Mouse (Mus musculus) neural tube, embryonic 12.5 days (tissue): Measurements from ENCODE around the gene Hmgcl. TPM values are rescaled to one million over a fixed set of nuclear protein-coding genes. Genes with fewer than 3 reads are reported as not detected.
"Not testable (repeated sequence)": the region's sequence is repeated elsewhere in the genome, so short reads cannot be mapped to it uniquely, and the experiment has no call there.

Source experiments
- ATAC-seq: fragments of 200-750 bp; cut with Nextera tagmentation; 2 replicates; pipeline ENCODE4 v1.8.0; 2017; ENCODE audit warnings: low read depth, mild to moderate bottlenecking, moderate TSS enrichment, moderate library complexity; ENCODE audit not compliant: low FRiP score
- H3K27ac ChIP-seq: fragments of 300-500 bp; sonication (generic); 2 replicates; pipeline ENCODE4 v1.5.1; 2016
- H3K27me3 ChIP-seq: fragments of 300-500 bp; sonication (generic); replicated peaks from 2 replicates; pipeline ENCODE4 v1.6.1; 2016; ENCODE audit warnings: mild to moderate bottlenecking
- H3K36me3 ChIP-seq: fragments of 300-500 bp; sonication (generic); 2 replicates; pipeline ENCODE4 v1.6.1; 2016; ENCODE audit warnings: mild to moderate bottlenecking
- H3K4me1 ChIP-seq: fragments of 300-500 bp; sonication (generic); 2 replicates; pipeline ENCODE4 v1.6.1; 2016
- H3K4me2 ChIP-seq: fragments of 300-500 bp; sonication (generic); replicated peaks from 2 replicates; pipeline ENCODE4 v1.6.1; 2016; ENCODE audit warnings: mild to moderate bottlenecking
- H3K4me3 ChIP-seq: fragments of 300-500 bp; sonication (generic); 2 replicates; pipeline ENCODE4 v1.5.1; 2016
- H3K9ac ChIP-seq: fragments of 300-500 bp; sonication (generic); 2 replicates; pipeline ENCODE4 v1.6.1; 2016; ENCODE audit warnings: mild to moderate bottlenecking
- H3K9me3 ChIP-seq: fragments of 300-500 bp; sonication (generic); 2 replicates; pipeline ENCODE4 v1.6.1; 2016; ENCODE audit warnings: mild to moderate bottlenecking
- WGBS: fragments of 180-500 bp; shearing (Covaris S2); methylation state at CpG from one replicate; pipeline ENCODE4 v1.1.7; 2016; 5-methylcytosine and 5-hydroxymethylcytosine counted together
- polyA plus RNA-seq: library from polyadenylated mRNA; unstranded; fragments of >200 nt; fragmentation: Nextera tagmentation; extraction: Ambion mirVana; gene quantifications from 2 replicates; pipeline ENCODE4 v1.2.1, GENCODE M21; 2016

The Hmgcl gene
- polyA plus RNA-seq, 1 experiment from 2014 or later = 56.6 TPM

- not testable (repeated sequence) for H3K9me3 ChIP-seq, H3K27ac ChIP-seq, H3K4me1 ChIP-seq, ATAC-seq, H3K4me3 ChIP-seq, H3K9ac ChIP-seq, H3K27me3 ChIP-seq, H3K4me2 ChIP-seq
- WGBS = 95% methylated on average over 5 of the region's 5 CpGs
- peaks cover 56% of the 10 kb centered on the region for H3K36me3 ChIP-seq
These were observed 34.0 kb downstream of the Hmgcl start for GRCm38 (mm10) chr4:135980223-135980622.

GRCm38 (mm10) chr4:135981524-135982063, 35.3 kb downstream of the Hmgcl start:
- Histone ChIP-seq H3K36me3 (peaks cover 42% of the 10 kb centered on the region), H3K4me3 (no peak overlapping the region), H3K27ac (no peak overlapping the region), H3K27me3 (no peaks in the 10 kb centered on the region), H3K4me2 (no peak overlapping the region), H3K4me1 (peaks cover 10% of the 10 kb centered on the region), H3K9me3 (no peaks in the 10 kb centered on the region), H3K9ac (no peak overlapping the region)
- 89% methylated on average over 7 of the region's 7 CpGs for WGBS
- ATAC-seq = no peak

GRCm38 (mm10) chr4:135984556-135984955, 38.3 kb downstream of the Hmgcl start:
- Histone ChIP-seq H3K4me3 (no peak overlapping the region), H3K9ac (no peak overlapping the region), H3K36me3 (peaks cover 25% of the 10 kb centered on the region), H3K4me1 (peaks cover 17% of the 10 kb centered on the region), H3K27ac (no peak overlapping the region), H3K4me2 (peak overlapping the region; percentile 12; the same call in 1 of the 2 replicates), H3K27me3 (no peaks in the 10 kb centered on the region), H3K9me3 (no peaks in the 10 kb centered on the region)
- WGBS = 89% methylated on average over 5 of the region's 5 CpGs
- ATAC-seq = no peak

GRCm38 (mm10) chr4:135985193-135985592, 38.9 kb downstream of the Hmgcl start:
- Histone ChIP-seq H3K9me3 (no peaks in the 10 kb centered on the region), H3K27me3 (no peaks in the 10 kb centered on the region), H3K4me1 (peaks cover 17% of the 10 kb centered on the region), H3K9ac (no peak overlapping the region), H3K4me2 (no peak overlapping the region; the same call in 1 of the 2 replicates), H3K36me3 (peaks cover 25% of the 10 kb centered on the region), H3K4me3 (no peak overlapping the region), H3K27ac (no peak overlapping the region)
- ATAC-seq = no peak
- 93% methylated on average over 5 of the region's 5 CpGs for WGBS

GRCm38 (mm10) chr4:135985769-135986168, 39.5 kb downstream of the Hmgcl start:
- Histone ChIP-seq H3K4me1 (peaks cover 17% of the 10 kb centered on the region), H3K4me3 (peak overlapping the region; percentile 96), H3K27ac (no peak overlapping the region), H3K27me3 (no peaks in the 10 kb centered on the region), H3K9ac (peak overlapping the region; percentile 96), H3K36me3 (peaks cover 25% of the 10 kb centered on the region), H3K4me2 (peak overlapping the region; percentile 92), H3K9me3 (no peaks in the 10 kb centered on the region)
- WGBS = 94% methylated on average over 7 of the region's 7 CpGs
- no peak for ATAC-seq

- Histone ChIP-seq H3K9ac (peak overlapping the region; percentile 96), H3K36me3 (peaks cover 25% of the 10 kb centered on the region), H3K27me3 (no peaks in the 10 kb centered on the region), H3K4me3 (peak overlapping the region; percentile 96), H3K4me1 (peaks cover 17% of the 10 kb centered on the region), H3K9me3 (no peaks in the 10 kb centered on the region), H3K4me2 (peak overlapping the region; percentile 92), H3K27ac (peak overlapping the region; percentile 62; the same call in 1 of the 2 replicates)
- no peak; the same call in 1 of the 2 replicates for ATAC-seq
- 8% methylated on average over 23 of the region's 23 CpGs for WGBS
These were observed 40.2 kb downstream of the Hmgcl start for GRCm38 (mm10) chr4:135986301-135986942.

GRCm38 (mm10) chr4:135986943-135987710, 40.9 kb downstream of the Hmgcl start, which contains the start of gene Pithd1:
TSS of gene Pithd1 (minus strand) at chr4:135987264.
- Histone ChIP-seq H3K9me3 (no peaks in the 10 kb centered on the region), H3K36me3 (peaks cover 22% of the 10 kb centered on the region), H3K27ac (peak within 1 kb of the TSS; percentile 62), H3K27me3 (no peaks in the 10 kb centered on the region), H3K4me3 (peak within 1 kb of the TSS; percentile 96), H3K4me2 (peak within 1 kb of the TSS; percentile 92), H3K9ac (peak within 1 kb of the TSS; percentile 96), H3K4me1 (peaks cover 17% of the 10 kb centered on the region)
- WGBS = under 1% methylated on average over 81 of the region's 81 CpGs
- peak; percentile 92 for ATAC-seq

GRCm38 (mm10) chr4:135987714-135988113, 41.5 kb downstream of the Hmgcl start:
- Histone ChIP-seq H3K27ac (peak overlapping the region; percentile 62; the same call in 1 of the 2 replicates), H3K9ac (peak overlapping the region; percentile 96)

GRCm38 (mm10) chr4:135993941-135994340, 47.7 kb downstream of the Hmgcl start:
- no peaks in the 10 kb centered on the region for H3K27me3 ChIP-seq
- no peaks in the 10 kb centered on the region for H3K36me3 ChIP-seq
- ATAC-seq = no peak
- no peaks in the 10 kb centered on the region for H3K4me1 ChIP-seq
- H3K4me3 ChIP-seq = no peak overlapping the region
- no peak overlapping the region for H3K4me2 ChIP-seq
- 95% methylated on average over 6 of the region's 6 CpGs for WGBS
- H3K27ac ChIP-seq = no peak overlapping the region
- no peak overlapping the region for H3K9ac ChIP-seq
- 0 out of 2 replicates have a peak, but pooled peaks cover 4% of the 10 kb centered on the region for H3K9me3 ChIP-seq

More at GRCm38 (mm10) chr4:135987714-135988113, 41.5 kb downstream of the Hmgcl start:
- peak overlapping the region; percentile 96 for H3K4me3 ChIP-seq
- peak overlapping the region; percentile 92 for H3K4me2 ChIP-seq
- ATAC-seq = no peak
- WGBS = 71% methylated on average over 9 of the region's 9 CpGs
- H3K9me3 ChIP-seq = no peaks in the 10 kb centered on the region
- peaks cover 17% of the 10 kb centered on the region for H3K4me1 ChIP-seq
- H3K27me3 ChIP-seq = no peaks in the 10 kb centered on the region
- peaks cover 17% of the 10 kb centered on the region for H3K36me3 ChIP-seq

GRCm38 (mm10) chr4:135995118-135995517, 48.9 kb downstream of the Hmgcl start:
- H3K9ac ChIP-seq = no peak overlapping the region
- H3K4me2 ChIP-seq = no peak overlapping the region
- H3K4me1 ChIP-seq = no peaks in the 10 kb centered on the region
- H3K27ac ChIP-seq = no peak overlapping the region
- no peaks in the 10 kb centered on the region for H3K27me3 ChIP-seq
- ATAC-seq = no peak
- 0 out of 2 replicates have a peak, but pooled peaks cover 4% of the 10 kb centered on the region for H3K9me3 ChIP-seq
- H3K36me3 ChIP-seq = no peaks in the 10 kb centered on the region
- WGBS = 86% methylated on average over 4 of the region's 4 CpGs
- H3K4me3 ChIP-seq = no peak overlapping the region

- Histone ChIP-seq H3K9me3 (no peaks in the 10 kb centered on the region), H3K9ac (no peak overlapping the region), H3K36me3 (peaks cover 68% of the 10 kb centered on the region), H3K27me3 (no peaks in the 10 kb centered on the region), H3K27ac (no peak overlapping the region), H3K4me3 (no peak overlapping the region), H3K4me1 (no peaks in the 10 kb centered on the region), H3K4me2 (no peak overlapping the region)
- ATAC-seq = no peak
- 90% methylated on average over 5 of the region's 5 CpGs for WGBS
These were observed 57.9 kb downstream of the Hmgcl start for GRCm38 (mm10) chr4:136004107-136004675.

- H3K9ac ChIP-seq = no peak overlapping the region
- peaks cover 76% of the 10 kb centered on the region for H3K36me3 ChIP-seq
- H3K4me3 ChIP-seq = no peak overlapping the region
- no peak for ATAC-seq
- 90% methylated on average over 2 of the region's 2 CpGs for WGBS
- H3K9me3 ChIP-seq = no peaks in the 10 kb centered on the region
- no peaks in the 10 kb centered on the region for H3K4me1 ChIP-seq
- no peak overlapping the region for H3K4me2 ChIP-seq
- no peaks in the 10 kb centered on the region for H3K27me3 ChIP-seq
- no peak overlapping the region for H3K27ac ChIP-seq
These were observed 58.7 kb downstream of the Hmgcl start for GRCm38 (mm10) chr4:136004921-136005320.
